Mouse (Mus musculus) thymus, adult 2 months (tissue): ENCODE results near the gene Fyttd1. TPM values are rescaled to one million over a fixed set of nuclear protein-coding genes. Genes with fewer than 3 reads are reported as not detected.
A peak's percentile ranks its signal among the peaks of the same experiment; 100 is the strongest.

Source experiments
- DNase-seq: peaks from one replicate; pipeline ENCODE4 v3.0.0; 2021
- H3K27ac ChIP-seq: fragments of 200-500 bp; 2 replicates; pipeline ENCODE4 v1.5.1; 2012; ENCODE audit warnings: low read length, control low read depth; ENCODE audit not compliant: control insufficient read depth, insufficient read depth
- H3K27me3 ChIP-seq: fragments of 200-500 bp; 2 replicates; pipeline ENCODE4 v1.6.1; 2012; ENCODE audit warnings: mild to moderate bottlenecking, low read length, moderate library complexity, mixed read lengths; ENCODE audit not compliant: control insufficient read depth, insufficient read depth
- H3K36me3 ChIP-seq: fragments of 200-500 bp; 2 replicates; pipeline ENCODE4 v1.6.1; 2012; ENCODE audit warnings: mild to moderate bottlenecking, low read length, moderate library complexity; ENCODE audit not compliant: control insufficient read depth, insufficient read depth
- H3K4me1 ChIP-seq: fragments of 200-500 bp; replicated peaks from 2 replicates; pipeline ENCODE4 v1.6.1; 2012; ENCODE audit warnings: low read length; ENCODE audit not compliant: control insufficient read depth, insufficient read depth
- H3K4me3 ChIP-seq: fragments of 200-500 bp; 2 replicates; pipeline ENCODE4 v1.5.1; 2012; ENCODE audit warnings: mild to moderate bottlenecking, low read length, control low read depth, moderate library complexity; ENCODE audit not compliant: control insufficient read depth, insufficient read depth
- CTCF ChIP-seq: fragments of 200-500 bp; IDR thresholded peaks from 2 replicates; pipeline ENCODE4 v1.5.1; 2012; ENCODE audit warnings: mild to moderate bottlenecking, control low read depth, low read length, moderate library complexity, borderline replicate concordance; ENCODE audit not compliant: control insufficient read depth, poor library complexity, insufficient read depth; ENCODE audit errors: extremely low read depth
- POLR2A ChIP-seq: fragments of 200-500 bp; IDR thresholded peaks from 2 replicates; pipeline ENCODE4 v1.6.1; 2012; ENCODE audit warnings: mild to moderate bottlenecking, low read length, control low read depth, moderate library complexity; ENCODE audit not compliant: control insufficient read depth, poor library complexity, insufficient read depth; ENCODE audit errors: extremely low read depth
- WGBS: fragments of 180-500 bp; shearing (Covaris S2); methylation state at CpG from one replicate; pipeline ENCODE4 v1.1.7; 2018; 5-methylcytosine and 5-hydroxymethylcytosine counted together
- polyA plus RNA-seq: library from polyadenylated mRNA; depleted of rRNA; stranded (reverse); fragments of >200 nt; gene quantifications from 2 replicates; pipeline ENCODE4 v1.2.3, GENCODE M21; 2012

Gene Fyttd1
- polyA plus RNA-seq, 1 experiment: 8.8 TPM

GRCm38 (mm10) chr16:32901360-32902050 lies 24.2 kb downstream of the Fyttd1 start:
- 88% methylated on average over 2 of the region's 2 CpGs for WGBS
- H3K36me3 ChIP-seq: peaks cover 11% of the 10 kb centered on the region; the same call in 1 of the 2 replicates
- no peaks in the 10 kb centered on the region for H3K27me3 ChIP-seq
- DNase-seq: no peak
- H3K4me1 ChIP-seq: no peaks in the 10 kb centered on the region
- TF ChIP-seq POLR2A (no peak), CTCF (no peak)
- H3K27ac ChIP-seq: no peak overlapping the region
- H3K4me3 ChIP-seq: no peak overlapping the region

- Histone ChIP-seq H3K4me3 (no peak overlapping the region), H3K27ac (no peak overlapping the region), H3K4me1 (no peaks in the 10 kb centered on the region), H3K27me3 (no peaks in the 10 kb centered on the region), H3K36me3 (peaks cover 11% of the 10 kb centered on the region; the same call in 1 of the 2 replicates)
- TF ChIP-seq POLR2A (no peak), CTCF (no peak)
- WGBS: 85% methylated on average over 3 of the region's 3 CpGs
- no peak for DNase-seq
Measured at GRCm38 (mm10) chr16:32902051-32902428, 24.7 kb downstream of the Fyttd1 start.

GRCm38 (mm10) chr16:32906186-32906585 lies 28.9 kb downstream of the Fyttd1 start:
- peaks cover 11% of the 10 kb centered on the region; the same call in 1 of the 2 replicates for H3K36me3 ChIP-seq
- WGBS: 95% methylated on average over 2 of the region's 2 CpGs
- no peaks in the 10 kb centered on the region for H3K27me3 ChIP-seq
- H3K4me1 ChIP-seq: no peaks in the 10 kb centered on the region
- no peak overlapping the region for H3K27ac ChIP-seq
- TF ChIP-seq POLR2A (no peak), CTCF (no peak)
- no peak overlapping the region for H3K4me3 ChIP-seq
- no peak for DNase-seq

- Histone ChIP-seq H3K36me3 (peaks cover 11% of the 10 kb centered on the region; the same call in 1 of the 2 replicates), H3K27me3 (no peaks in the 10 kb centered on the region), H3K27ac (no peak overlapping the region), H3K4me3 (no peak overlapping the region), H3K4me1 (no peaks in the 10 kb centered on the region)
- DNase-seq: no peak
- 94% methylated on average over 8 of the region's 8 CpGs for WGBS
- TF ChIP-seq CTCF: no peak
- TF ChIP-seq POLR2A: no peak
Measured at GRCm38 (mm10) chr16:32906727-32907126, 29.4 kb downstream of the Fyttd1 start.

GRCm38 (mm10) chr16:32913212-32913611 lies 35.9 kb downstream of the Fyttd1 start:
- TF ChIP-seq POLR2A: no peak
- TF ChIP-seq CTCF: no peak
- H3K4me1 ChIP-seq: peaks cover 4% of the 10 kb centered on the region
- H3K27me3 ChIP-seq: no peaks in the 10 kb centered on the region
- no peak for DNase-seq
- H3K4me3 ChIP-seq: no peak overlapping the region
- 54% methylated on average over 7 of the region's 7 CpGs for WGBS
- H3K27ac ChIP-seq: no peak overlapping the region
- H3K36me3 ChIP-seq: no peaks in the 10 kb centered on the region

GRCm38 (mm10) chr16:32913937-32914881 lies 36.9 kb downstream of the Fyttd1 start, which contains the start of gene Lrch3:
Gene Lrch3, plus strand, starts transcription at chr16:32914100.
- under 1% methylated on average over 85 of the region's 85 CpGs for WGBS
- DNase-seq: peak; percentile 93
- TF ChIP-seq POLR2A (peak; percentile 93), CTCF (no peak)
- Histone ChIP-seq H3K4me3 (peak within 1 kb of the TSS; percentile 84), H3K27me3 (no peaks in the 10 kb centered on the region), H3K36me3 (no peaks in the 10 kb centered on the region), H3K4me1 (peaks cover 4% of the 10 kb centered on the region), H3K27ac (no peak within 1 kb of the TSS)
